Mouse (Mus musculus): Measurements from ENCODE around the gene Fbxl8. TPM values are rescaled to one million over a fixed set of nuclear protein-coding genes. Genes with fewer than 3 reads are reported as not detected.

The Fbxl8 gene
- polyA plus RNA-seq, 1 experiment from 2014 or later: 1.3 TPM

GRCm38 (mm10) chr8:105235206-105235605 lies 29.2 kb upstream of the Fbxl8 start:
- no peak overlapping the region for H3K4me2 ChIP-seq
- no peak overlapping the region for H3K27ac ChIP-seq (replicated peaks)
- WGBS (ENCODE audit: insufficient replicate concordance): 62% methylated on average over 1 of the region's 1 CpGs
- H3K9me3 ChIP-seq (replicated peaks): no peaks in the 10 kb centered on the region
- no peak overlapping the region for H3K4me3 ChIP-seq (replicated peaks)
- peaks cover 49% of the 10 kb centered on the region for H3K36me3 ChIP-seq (replicated peaks)
- H3K27me3 ChIP-seq: no peaks in the 10 kb centered on the region
- H3K4me1 ChIP-seq (replicated peaks): peaks cover 29% of the 10 kb centered on the region
- no peak for ATAC-seq (ENCODE audit: insufficient read depth)
- no peak overlapping the region for H3K9ac ChIP-seq

- 69% methylated on average over 14 of the region's 14 CpGs for WGBS (ENCODE audit: insufficient replicate concordance)
Measured at GRCm38 (mm10) chr8:105237442-105238142, 26.9 kb upstream of the Fbxl8 start.

GRCm38 (mm10) chr8:105241016-105241415 lies 23.4 kb upstream of the Fbxl8 start:
- Histone ChIP-seq H3K27ac (replicated peaks) (no peak overlapping the region), H3K4me2 (no peak overlapping the region), H3K9me3 (replicated peaks) (no peaks in the 10 kb centered on the region), H3K36me3 (replicated peaks) (peaks cover 74% of the 10 kb centered on the region), H3K27me3 (no peaks in the 10 kb centered on the region), H3K4me1 (replicated peaks) (no peaks in the 10 kb centered on the region), H3K9ac (no peak overlapping the region), H3K4me3 (replicated peaks) (no peak overlapping the region)
- 91% methylated on average over 7 of the region's 7 CpGs for WGBS (ENCODE audit: insufficient replicate concordance)
- no peak for ATAC-seq (ENCODE audit: insufficient read depth)

More at GRCm38 (mm10) chr8:105237442-105238142, 26.9 kb upstream of the Fbxl8 start:
- Histone ChIP-seq H3K9me3 (replicated peaks) (no peaks in the 10 kb centered on the region), H3K4me2 (no peak overlapping the region), H3K9ac (no peak overlapping the region), H3K36me3 (replicated peaks) (peaks cover 65% of the 10 kb centered on the region), H3K27me3 (no peaks in the 10 kb centered on the region), H3K27ac (replicated peaks) (no peak overlapping the region), H3K4me3 (replicated peaks) (no peak overlapping the region), H3K4me1 (replicated peaks) (peaks cover 17% of the 10 kb centered on the region)
- no peak for ATAC-seq (ENCODE audit: insufficient read depth)

GRCm38 (mm10) chr8:105251954-105252353 lies 12.5 kb upstream of the Fbxl8 start:
- Histone ChIP-seq H3K36me3 (replicated peaks) (peaks cover 68% of the 10 kb centered on the region), H3K27ac (replicated peaks) (no peak overlapping the region), H3K4me1 (replicated peaks) (peaks cover 40% of the 10 kb centered on the region), H3K9ac (no peak overlapping the region), H3K27me3 (peaks cover 20% of the 10 kb centered on the region; the same call in 1 of the 2 replicates), H3K4me3 (replicated peaks) (no peak overlapping the region), H3K4me2 (no peak overlapping the region), H3K9me3 (replicated peaks) (no peaks in the 10 kb centered on the region)
- no peak for ATAC-seq (ENCODE audit: insufficient read depth)
- 79% methylated on average over 6 of the region's 6 CpGs for WGBS (ENCODE audit: insufficient replicate concordance)

GRCm38 (mm10) chr8:105252680-105253537 lies 11.5 kb upstream of the Fbxl8 start:
- no peak for ATAC-seq (ENCODE audit: insufficient read depth)
- Histone ChIP-seq H3K9me3 (replicated peaks) (no peaks in the 10 kb centered on the region), H3K4me2 (peak overlapping the region; percentile 100; the same call in 1 of the 2 replicates), H3K4me1 (replicated peaks) (peaks cover 40% of the 10 kb centered on the region), H3K9ac (no peak overlapping the region), H3K36me3 (replicated peaks) (peaks cover 58% of the 10 kb centered on the region), H3K4me3 (replicated peaks) (no peak overlapping the region), H3K27ac (replicated peaks) (no peak overlapping the region), H3K27me3 (peaks cover 28% of the 10 kb centered on the region)
- WGBS (ENCODE audit: insufficient replicate concordance): 54% methylated on average over 10 of the region's 10 CpGs

- Histone ChIP-seq H3K4me1 (replicated peaks) (peaks cover 43% of the 10 kb centered on the region), H3K4me2 (peak overlapping the region; percentile 100), H3K36me3 (replicated peaks) (peaks cover 50% of the 10 kb centered on the region), H3K27ac (replicated peaks) (peak overlapping the region; percentile 84; the same call in 1 of the 2 replicates), H3K9me3 (replicated peaks) (no peaks in the 10 kb centered on the region), H3K4me3 (replicated peaks) (peak overlapping the region; percentile 74), H3K27me3 (peaks cover 36% of the 10 kb centered on the region), H3K9ac (peak overlapping the region; percentile 66; the same call in 1 of the 2 replicates)
- 53% methylated on average over 20 of the region's 20 CpGs for WGBS (ENCODE audit: insufficient replicate concordance)
- ATAC-seq (ENCODE audit: insufficient read depth): no peak
Measured at GRCm38 (mm10) chr8:105253766-105254151, 10.7 kb upstream of the Fbxl8 start.

GRCm38 (mm10) chr8:105254152-105254965 lies 10.1 kb upstream of the Fbxl8 start:
- Histone ChIP-seq H3K9ac (peak overlapping the region; percentile 66), H3K27ac (replicated peaks) (peak overlapping the region; percentile 84), H3K4me2 (peak overlapping the region; percentile 100), H3K4me1 (replicated peaks) (peaks cover 49% of the 10 kb centered on the region), H3K27me3 (peaks cover 42% of the 10 kb centered on the region), H3K36me3 (replicated peaks) (peaks cover 44% of the 10 kb centered on the region), H3K9me3 (replicated peaks) (no peaks in the 10 kb centered on the region), H3K4me3 (replicated peaks) (peak overlapping the region; percentile 74)
- under 1% methylated on average over 74 of the region's 74 CpGs for WGBS (ENCODE audit: insufficient replicate concordance)
- ATAC-seq (ENCODE audit: insufficient read depth): peak; percentile 94

GRCm38 (mm10) chr8:105254966-105255350 lies 9.5 kb upstream of the Fbxl8 start, which contains the start of gene B3gnt9:
Gene B3gnt9, minus strand, starts transcription at chr8:105255153.
- peaks cover 55% of the 10 kb centered on the region for H3K4me1 ChIP-seq (replicated peaks)
- peak within 1 kb of the TSS; percentile 100 for H3K4me2 ChIP-seq
- H3K9me3 ChIP-seq (replicated peaks): no peaks in the 10 kb centered on the region
- peak within 1 kb of the TSS; percentile 66 for H3K9ac ChIP-seq
- H3K27ac ChIP-seq (replicated peaks): peak within 1 kb of the TSS; percentile 84
- peaks cover 38% of the 10 kb centered on the region for H3K36me3 ChIP-seq (replicated peaks)
- ATAC-seq (ENCODE audit: insufficient read depth): peak; percentile 92
- peak within 1 kb of the TSS; percentile 74 for H3K4me3 ChIP-seq (replicated peaks)
- 2% methylated on average over 14 of the region's 14 CpGs for WGBS (ENCODE audit: insufficient replicate concordance)
- peaks cover 48% of the 10 kb centered on the region for H3K27me3 ChIP-seq

- Histone ChIP-seq H3K27me3 (peaks cover 70% of the 10 kb centered on the region), H3K27ac (replicated peaks) (no peak overlapping the region), H3K36me3 (replicated peaks) (peaks cover 13% of the 10 kb centered on the region), H3K9ac (no peak overlapping the region), H3K9me3 (replicated peaks) (no peaks in the 10 kb centered on the region), H3K4me3 (replicated peaks) (no peak overlapping the region), H3K4me2 (no peak overlapping the region), H3K4me1 (replicated peaks) (peaks cover 73% of the 10 kb centered on the region)
- WGBS (ENCODE audit: insufficient replicate concordance): 70% methylated on average over 7 of the region's 7 CpGs
- ATAC-seq (ENCODE audit: insufficient read depth): no peak
Measured at GRCm38 (mm10) chr8:105257318-105258114, 6.9 kb upstream of the Fbxl8 start.

All from liver, embryonic 15.5 days (tissue).